Mouse (Mus musculus) kidney, adult 8-10 months (tissue): Measurements from ENCODE around the gene Piwil1.
A peak's percentile ranks its signal among the peaks of the same experiment; 100 is the strongest.
"Not testable (repeated sequence)": the region's sequence is repeated elsewhere in the genome, so short reads cannot be mapped to it uniquely, and the experiment has no call there.

Experiments
- DNase-seq, 2 experiments: peaks; one replicate each; pipeline ENCODE4 v3.0.0; 2022

Gene Piwil1

DNA sequence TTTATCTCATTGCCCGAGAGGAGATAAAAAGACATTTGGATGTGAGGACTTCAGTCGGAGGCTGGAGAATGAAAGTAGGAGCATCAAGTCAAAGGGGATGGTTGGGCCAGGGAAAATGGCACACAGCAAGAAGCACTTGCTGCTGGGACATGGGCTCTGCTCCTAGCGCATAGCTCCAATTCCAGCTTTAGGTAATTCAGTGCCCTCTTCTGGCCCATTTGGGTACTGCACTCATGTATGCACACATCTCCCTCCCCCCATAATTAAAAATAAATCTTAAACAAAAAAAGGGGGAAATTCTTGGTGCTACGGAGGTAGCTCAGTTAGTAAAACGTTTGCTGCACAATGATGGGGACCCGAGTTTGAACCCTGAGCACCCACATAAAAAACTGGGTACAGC, 9.5 kb downstream of the Piwil1 start:
- peak in 1 of 2 experiments; percentile 8 for DNase-seq

DNA sequence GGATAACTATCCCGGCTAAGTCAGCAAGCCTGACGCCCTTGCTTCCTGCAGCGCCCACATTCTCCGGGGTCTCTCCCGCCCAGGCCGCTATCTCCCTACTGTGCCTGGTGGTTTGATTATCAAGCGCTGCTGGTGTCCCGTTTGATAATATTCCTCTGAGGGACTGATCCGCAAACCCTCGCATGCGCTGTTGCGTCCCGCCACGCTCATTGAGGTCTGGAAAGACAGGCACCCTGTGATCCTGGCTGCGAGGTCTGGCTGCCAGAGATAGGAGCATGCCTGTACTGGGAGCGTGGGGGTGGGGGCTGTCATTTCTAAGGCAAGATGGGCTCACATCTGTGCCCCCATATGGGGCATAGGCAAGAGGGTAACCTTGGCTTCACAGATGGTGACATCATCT, 12.8 kb downstream of the Piwil1 start:
- no peak for DNase-seq

DNA sequence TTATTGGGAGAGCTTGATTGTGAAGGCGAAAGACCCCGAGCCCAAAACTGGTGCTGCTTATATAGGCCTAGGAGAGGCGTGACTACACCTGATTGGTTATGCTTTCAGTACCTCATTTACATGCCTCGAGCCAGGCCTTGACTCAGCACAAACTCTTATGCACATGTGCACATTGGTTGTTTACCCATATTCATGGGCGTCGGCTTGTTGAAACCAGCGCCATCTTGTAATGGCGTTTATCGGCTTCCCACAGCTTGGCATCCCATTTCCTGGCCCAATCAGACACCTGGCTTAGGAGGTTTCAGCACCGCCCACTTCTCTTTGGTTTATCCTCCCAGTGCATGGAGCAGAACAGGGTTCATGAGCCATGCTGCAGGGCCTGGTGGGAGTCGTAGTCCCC, 18.1 kb downstream of the Piwil1 start:
- not testable (repeated sequence) for DNase-seq

DNA sequence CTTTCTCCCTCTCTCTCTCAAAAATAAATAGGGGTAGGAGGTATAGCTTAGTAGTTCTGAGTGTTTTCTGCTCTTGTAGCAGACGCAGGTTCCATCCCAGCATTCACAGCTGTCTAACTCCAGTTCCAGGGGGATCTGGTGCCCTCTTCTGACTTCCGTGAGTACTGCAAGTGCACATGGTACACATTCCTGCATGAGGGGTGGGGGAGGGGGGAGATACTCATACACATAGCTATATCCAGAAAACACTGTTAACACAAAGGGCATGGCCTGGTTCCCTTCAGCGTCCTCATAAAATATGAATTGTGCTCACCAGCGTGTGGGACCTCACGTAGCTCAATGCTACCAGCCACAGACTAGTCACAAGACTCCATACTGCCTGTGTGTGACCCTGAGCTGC, 27.0 kb downstream of the Piwil1 start:
- no peak for DNase-seq

DNA sequence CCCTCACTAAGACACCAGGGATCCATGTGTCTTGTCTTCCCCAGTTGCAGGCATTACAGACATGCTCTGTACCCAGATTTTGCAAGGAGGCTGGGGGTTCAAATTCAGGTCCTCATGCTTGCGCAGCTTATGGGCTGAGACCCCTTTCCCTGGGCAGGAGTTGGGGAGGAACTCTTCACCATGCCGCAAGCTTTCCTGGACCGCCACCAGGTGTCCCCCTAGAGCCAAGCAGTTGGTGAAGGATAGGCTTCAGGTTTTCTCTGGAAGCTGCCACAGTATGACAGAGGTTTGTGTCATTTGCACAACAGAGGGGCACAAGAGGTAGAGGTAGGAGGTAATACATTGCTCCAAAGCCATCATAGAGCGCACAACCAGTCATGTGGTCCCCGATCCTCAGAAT, 28.3 kb downstream of the Piwil1 start:
- no peak for DNase-seq

DNA sequence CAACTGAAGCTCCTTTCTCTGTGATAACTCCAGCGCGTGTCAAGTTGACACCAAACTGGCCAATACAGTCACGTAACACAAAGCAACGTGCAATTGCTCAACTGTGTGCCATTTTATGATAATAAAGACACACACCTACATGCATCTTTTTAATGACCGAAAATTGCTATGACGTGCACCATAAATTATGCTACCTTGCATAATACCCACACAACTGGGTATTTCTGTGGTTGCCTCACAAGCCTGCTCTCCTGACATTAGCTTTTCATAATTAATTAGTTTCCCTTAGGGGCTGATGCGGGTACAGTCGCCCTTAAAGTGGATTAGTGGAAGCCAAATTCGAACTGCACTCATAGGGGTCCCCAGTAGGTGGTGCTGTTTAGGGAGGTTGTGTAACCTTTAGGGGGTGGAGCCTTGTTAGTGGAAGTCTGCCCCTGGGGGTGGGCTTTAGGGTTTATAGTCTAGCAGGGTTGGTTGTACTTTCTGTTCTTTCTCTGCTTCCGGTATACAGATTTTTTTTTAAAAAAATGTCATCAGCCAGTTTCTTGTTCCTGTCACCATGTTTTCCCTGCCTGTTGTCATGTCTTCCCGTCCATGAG, 30.2 kb downstream of the Piwil1 start:
- no peak for DNase-seq

DNA sequence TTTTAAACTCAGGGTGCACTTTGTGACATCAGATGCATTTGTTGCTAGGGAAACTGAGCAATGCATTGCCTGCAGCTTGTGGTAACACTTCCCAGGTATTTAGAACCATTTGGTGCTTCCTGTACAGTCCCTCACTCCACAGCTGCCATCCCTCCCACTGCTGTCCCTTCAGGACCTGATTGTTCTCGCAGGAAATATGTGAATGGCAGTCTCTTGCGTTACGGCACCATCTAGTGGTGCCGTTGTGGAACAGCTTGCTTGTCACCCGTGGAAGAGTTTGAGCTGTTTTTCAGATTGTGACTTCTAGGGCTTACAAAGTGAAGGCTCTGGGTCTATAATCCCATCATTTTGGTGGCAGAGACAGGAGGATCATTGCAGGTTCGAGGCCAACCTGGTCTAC, 31.6 kb downstream of the Piwil1 start:
- peak; percentile 3 to 23 for DNase-seq

DNA sequence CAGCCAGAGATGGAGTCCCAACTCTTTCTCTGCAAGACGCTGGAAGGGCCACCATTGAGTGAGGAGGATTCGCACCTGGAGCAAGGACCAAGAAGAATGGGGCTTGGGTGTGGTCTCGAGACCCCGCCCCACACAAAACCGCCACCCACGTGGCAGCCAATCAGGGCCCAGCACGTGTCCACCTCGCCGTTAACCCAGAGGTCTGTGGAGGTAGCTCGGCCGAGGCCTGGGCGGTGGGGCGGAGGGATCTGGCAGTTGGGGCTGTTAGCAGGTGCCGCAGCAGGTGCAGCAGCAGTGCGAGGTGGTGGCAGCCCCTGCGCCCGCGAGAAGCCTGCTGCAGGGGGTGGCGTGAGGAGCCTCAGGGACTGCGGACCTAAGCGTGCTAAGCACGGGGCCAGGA, 33.6 kb downstream of the Piwil1 start:
- no peak for DNase-seq

DNA sequence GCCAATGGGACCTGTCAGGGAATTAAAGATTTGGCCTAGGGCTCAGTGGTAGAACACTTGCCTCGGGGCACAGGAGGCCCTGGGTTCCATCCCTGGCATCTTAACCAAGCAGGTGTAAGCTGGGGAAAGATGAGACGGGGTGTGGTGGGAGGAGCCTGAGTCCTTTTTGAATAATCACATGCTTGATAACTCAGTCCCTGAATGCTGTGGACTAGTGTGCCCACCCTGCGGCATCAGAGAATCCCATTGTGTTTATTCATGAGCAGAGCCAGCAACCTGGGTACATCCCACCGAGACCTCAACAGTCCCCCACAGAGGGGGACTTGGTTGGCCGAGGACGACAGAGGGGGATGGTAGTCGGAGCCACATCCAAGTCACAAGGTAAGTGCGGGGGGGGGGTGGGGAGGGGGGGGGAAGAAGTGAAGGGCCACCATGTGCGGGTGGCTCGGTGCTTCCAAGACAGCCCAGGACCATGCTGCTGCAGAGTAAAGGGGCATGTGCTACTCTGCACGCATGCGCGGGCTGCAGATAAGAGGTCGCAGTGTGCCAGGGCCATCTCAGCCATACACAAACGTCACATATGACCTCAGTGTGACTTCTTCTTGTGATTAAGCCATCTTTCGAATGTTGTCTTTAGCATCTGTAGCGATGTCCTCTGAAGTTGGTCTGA, 37.0 kb downstream of the Piwil1 start:
- DNase-seq = no peak

DNA sequence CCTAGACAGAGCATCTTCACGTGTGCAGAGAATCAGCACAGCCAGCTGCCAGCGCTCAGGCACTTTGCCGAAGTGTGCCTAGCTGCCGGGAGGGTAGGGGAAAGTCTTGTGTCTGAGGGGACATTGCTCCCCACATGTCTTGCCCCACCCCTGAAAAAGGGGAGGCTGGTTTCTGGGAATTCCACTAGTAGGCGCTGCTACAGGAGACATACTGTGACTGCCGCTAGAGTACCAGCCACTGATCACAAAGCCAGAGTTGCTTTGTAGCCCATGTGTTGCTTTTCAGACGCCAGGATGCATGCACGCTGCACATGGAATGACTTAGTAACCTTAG, 37.5 kb downstream of the Piwil1 start:
- DNase-seq = no peak

DNA sequence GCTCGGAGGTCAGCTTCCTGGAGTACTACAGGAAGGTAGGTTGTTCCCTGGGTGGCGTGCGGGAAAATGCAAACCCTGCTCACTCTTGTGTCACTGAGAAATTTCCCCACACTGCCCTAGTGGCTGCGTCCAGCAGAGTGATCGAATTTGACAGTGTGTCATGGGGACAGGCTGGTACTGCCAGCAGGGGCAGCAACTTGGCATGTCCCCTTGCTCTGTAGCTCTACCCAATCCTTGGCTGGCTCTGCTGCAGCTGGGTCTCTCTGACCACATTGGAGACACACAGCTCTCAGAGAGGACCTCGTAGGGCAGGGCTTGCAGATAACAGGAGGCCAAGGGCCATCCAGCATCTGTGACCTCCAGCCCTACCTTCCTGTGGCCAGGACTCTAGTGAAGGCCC, 42.0 kb downstream of the Piwil1 start:
- DNase-seq = no peak

DNA sequence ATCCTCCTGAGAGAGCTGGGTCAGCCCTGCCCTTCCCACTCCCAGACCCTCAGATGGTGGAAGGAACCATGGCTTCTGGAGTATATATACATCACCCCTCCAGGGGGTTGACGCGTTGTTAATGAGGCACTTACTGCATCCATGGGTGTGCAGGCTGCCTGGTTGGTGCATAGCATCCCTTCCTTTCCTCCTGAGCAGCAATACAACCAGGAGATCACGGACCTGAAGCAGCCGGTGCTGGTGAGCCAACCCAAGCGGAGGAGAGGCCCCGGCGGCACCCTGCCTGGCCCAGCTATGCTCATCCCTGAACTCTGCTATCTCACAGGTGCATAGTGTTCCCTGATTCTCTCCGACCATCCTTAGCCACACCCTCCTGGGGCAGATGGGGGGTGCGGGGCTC, 42.9 kb downstream of the Piwil1 start:
- no peak for DNase-seq

DNA sequence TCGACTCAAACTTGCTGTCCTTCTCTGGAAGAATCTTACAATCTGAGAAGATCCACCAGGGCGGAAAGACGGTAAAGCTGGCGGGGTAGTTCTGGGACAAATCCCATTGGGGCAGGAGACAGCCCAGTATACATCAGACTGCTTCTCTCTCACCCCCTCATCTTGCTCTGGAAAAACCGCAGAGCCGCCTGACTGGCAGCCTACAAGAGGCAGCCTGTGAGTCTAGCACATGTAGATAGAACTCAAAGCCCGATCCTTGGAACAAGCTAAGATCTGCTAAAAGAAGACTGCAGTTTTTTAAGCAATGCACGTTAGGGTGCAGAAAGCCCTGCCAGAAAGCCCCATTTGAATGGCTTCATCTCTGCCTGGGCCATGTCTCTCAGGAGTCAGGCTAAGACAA, 43.9 kb downstream of the Piwil1 start:
- no peak for DNase-seq

DNA sequence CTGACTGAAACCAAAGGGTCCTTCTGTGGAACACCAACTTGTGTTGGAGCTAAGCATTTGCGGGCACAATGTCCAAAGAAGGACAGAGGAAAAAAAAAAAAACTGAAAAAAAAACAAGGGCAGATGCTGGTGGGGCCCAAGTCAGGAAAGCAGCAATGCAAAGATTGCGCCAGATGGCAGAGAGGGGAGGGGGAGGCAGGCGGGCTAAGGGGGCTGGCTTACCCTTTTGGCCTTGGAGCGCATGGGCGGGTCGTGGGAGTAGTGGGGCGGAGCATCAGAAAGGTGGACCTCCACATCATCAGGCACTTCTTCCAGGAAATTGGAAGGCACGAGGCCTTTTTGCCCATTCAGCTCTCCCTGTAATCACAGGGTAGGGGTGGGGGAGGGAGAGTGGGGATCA, 58.8 kb downstream of the Piwil1 start:
- no peak for DNase-seq

DNA sequence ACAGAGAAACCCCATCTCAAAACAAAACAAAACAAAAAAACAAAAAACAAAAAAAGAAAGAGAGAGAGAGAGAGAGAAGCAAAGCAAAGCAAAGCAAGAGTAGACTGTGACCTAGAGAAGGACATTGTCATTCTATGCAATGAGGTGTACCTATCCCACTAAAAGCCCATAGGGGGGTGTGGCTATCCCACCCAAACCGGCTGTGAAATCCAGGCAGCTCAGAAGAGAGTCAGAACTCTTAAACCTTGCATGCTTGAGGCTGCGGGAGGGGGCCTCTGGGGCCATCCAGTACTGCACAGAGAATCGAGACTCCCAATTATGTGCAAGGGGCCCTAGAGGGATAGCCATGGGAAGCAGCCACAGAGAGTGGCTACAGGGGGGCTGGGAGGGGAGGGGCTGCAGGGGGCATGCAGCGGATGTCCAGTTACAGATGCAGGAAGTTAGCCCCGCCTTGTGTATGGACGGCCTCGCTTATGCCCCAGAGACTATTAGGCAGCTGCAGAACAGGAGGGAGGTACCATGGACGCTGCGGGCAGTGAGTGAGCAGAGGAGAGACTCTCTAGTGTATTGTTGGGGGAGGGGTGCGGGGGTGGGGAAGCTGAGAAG, 66.8 kb downstream of the Piwil1 start:
- DNase-seq = no peak

DNA sequence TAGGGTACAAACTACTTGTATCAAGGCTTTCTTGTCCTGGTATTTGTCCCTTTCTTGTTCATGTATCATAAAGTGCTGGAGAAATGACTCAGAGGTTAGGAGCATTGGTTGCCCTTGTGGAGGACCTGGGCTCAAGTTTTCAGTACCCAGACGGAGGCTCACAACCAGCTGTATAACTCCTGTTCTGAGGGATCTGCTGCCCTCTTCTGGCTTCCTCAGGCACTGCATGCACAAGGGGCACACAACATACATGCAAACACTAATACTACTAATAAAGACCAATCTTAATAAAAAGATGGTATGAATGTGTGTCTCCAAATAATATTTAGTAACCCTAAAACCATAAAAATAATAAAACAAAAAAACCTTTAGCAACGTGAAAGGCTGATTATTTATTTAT, 74.1 kb downstream of the Piwil1 start:
- no peak for DNase-seq

DNA sequence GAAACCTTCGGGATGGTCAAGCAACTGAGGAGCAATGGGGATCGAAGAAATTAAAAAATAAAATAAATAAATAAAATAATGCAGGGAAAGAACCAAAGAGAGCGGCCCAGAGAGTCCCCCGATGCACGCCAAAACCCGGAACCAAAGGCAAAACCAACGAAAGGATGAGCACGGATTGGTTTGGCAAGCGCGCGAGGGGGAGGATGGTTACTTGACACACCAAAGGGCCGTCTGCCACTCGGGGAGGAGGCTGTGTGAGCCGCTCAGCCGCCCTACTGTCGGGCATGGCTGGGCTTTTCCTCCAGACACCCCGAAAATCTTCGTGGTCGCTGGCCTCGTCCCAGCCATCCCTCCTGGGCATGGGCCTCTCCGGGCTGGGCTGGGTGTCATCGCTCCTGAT, 79.3 kb downstream of the Piwil1 start:
- DNase-seq = no peak

DNA sequence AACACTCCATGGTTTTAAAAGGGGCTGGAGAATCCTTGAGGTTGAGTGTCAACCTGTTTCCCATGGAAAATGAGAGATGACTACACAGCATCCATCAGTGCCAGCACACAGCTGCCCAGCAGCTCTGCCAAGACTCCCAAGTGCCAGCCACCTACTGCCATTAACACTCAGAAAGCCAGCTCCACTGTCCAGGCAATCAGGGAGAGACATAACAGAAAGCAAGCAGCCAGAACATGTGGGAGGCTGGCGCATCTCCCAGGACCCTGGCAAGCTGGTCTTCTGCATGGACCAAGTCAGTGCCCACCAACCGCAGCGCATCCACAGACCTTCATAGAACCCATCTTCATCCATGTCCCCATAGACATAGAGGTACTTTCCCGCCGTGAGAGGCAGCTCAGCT, 98.3 kb downstream of the Piwil1 start:
- DNase-seq = no peak
